Mouse (Mus musculus): ENCODE results near the gene Rad51b.
A peak's percentile ranks its signal among the peaks of the same experiment; 100 is the strongest.

The Rad51b gene

DNA sequence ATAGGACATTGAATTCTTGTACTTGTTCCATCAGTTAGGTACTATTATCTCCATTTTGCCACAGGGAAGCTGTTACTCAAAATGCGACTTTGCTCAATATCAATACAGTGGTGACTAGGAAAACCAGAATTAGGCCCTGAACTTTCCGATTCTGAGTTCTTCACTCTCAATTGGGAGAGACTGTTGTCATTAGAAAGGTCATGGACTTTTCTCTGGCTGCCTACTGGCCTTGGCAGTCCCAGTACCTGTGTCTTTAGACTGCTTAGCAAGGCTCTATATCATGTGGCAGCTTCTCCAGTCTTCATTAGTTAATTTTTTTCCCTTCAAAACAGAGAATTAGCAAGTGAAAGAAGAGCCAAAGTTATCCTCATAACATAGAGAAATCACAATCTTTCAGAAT lies 288.3 kb downstream of the Rad51b start:
- DNase-seq = no peak

GRCm38 (mm10) chr12:79588831-79589230 lies 291.7 kb downstream of the Rad51b start:
- peak; percentile 70 to 78 for DNase-seq

- DNase-seq = no peak
Observed at GRCm38 (mm10) chr12:79592206-79592605, 295.1 kb downstream of the Rad51b start.

DNA sequence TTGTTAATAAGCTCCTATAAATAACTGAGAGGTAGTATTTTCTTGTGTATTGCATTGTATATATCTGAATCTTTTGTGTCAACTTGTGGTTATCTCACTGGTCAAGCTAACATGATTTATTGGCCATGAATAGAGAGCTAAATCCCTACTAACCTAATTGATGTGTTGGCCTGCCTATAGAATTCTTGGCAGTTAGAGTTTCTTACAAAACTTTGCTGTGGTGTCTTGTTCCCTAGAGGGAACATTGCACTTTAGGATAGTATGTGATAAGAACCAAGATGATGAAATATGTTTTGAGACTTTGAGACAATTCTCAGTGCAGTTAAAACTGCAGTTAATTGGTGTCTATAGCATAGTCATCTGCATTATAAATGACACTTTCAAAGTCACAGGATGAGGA lies 299.8 kb downstream of the Rad51b start:
- DNase-seq = no peak

- no peak for DNase-seq
Observed at GRCm38 (mm10) chr12:79597351-79597750, 300.3 kb downstream of the Rad51b start.

DNA sequence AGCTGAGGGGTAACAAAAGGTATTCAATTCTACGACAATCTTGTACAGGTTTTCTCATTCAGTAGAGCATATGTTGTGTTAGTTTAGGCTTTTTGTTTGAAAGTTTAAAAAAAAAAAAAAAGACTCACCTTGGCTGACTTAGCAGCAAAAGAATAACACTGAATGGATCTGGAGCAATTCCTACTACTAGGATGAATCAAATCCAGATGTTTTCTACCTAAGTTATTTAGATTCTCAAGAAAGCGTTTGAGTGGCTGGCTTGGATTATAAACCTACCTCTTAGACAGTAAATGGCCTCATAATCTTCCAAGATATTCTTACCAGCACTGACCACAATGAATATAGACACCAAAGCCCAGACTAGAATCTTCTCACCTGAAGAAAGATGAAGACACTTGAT lies 300.7 kb downstream of the Rad51b start:
- DNase-seq = no peak

DNA sequence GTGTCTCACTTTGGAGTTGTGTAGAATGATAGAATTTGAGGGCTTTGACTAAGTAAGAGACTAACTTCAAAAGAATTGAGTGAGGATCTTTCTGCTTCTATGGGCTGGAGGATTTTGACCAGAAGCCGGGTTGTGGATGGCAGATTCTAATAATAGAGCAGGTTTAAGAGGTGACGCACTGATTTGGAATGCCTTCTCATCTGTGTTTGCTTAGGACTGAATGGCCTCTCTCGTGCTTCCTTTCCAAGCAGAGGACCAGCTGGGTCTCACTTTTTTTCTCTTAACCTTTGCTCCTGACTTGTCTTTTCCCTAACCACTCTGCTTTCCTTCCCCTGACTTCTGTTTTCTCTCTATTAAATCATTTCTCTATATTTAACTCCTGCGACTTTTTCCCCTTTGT lies 301.4 kb downstream of the Rad51b start:
- peak; percentile 59 to 84 for DNase-seq

GRCm38 (mm10) chr12:79598901-79599300 lies 301.8 kb downstream of the Rad51b start:
- DNase-seq = peak; percentile 60 to 68

GRCm38 (mm10) chr12:79600149-79600769 lies 303.2 kb downstream of the Rad51b start:
- peak; percentile 80 to 85 for DNase-seq

- DNase-seq = peak; percentile 63 to 80
Observed at GRCm38 (mm10) chr12:79602641-79603040, 305.6 kb downstream of the Rad51b start.

GRCm38 (mm10) chr12:79604850-79605249 lies 307.8 kb downstream of the Rad51b start:
- DNase-seq = no peak

DNA sequence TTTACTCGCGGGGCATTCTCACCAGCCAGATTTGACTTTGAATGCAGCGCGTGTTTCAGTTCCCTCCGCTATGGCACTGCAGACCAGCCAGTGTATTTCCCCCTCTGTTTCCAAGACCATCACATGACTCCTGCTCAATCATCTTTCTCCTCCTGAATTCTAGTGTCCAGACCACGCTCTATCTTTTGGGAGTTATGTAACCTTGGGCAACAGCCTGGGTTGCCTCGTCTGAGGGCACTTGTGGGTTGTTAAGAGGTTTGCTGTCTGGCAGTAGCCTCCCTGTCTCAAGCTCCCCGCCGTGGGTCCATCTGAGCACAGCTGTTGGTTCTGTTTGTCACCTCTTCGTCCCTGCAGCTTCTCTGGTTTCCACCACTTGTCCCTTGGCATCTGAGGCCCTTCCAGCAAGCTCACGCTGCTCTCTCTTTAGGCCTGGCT lies 309.1 kb downstream of the Rad51b start:
- peak; percentile 57 to 62 for DNase-seq

DNA sequence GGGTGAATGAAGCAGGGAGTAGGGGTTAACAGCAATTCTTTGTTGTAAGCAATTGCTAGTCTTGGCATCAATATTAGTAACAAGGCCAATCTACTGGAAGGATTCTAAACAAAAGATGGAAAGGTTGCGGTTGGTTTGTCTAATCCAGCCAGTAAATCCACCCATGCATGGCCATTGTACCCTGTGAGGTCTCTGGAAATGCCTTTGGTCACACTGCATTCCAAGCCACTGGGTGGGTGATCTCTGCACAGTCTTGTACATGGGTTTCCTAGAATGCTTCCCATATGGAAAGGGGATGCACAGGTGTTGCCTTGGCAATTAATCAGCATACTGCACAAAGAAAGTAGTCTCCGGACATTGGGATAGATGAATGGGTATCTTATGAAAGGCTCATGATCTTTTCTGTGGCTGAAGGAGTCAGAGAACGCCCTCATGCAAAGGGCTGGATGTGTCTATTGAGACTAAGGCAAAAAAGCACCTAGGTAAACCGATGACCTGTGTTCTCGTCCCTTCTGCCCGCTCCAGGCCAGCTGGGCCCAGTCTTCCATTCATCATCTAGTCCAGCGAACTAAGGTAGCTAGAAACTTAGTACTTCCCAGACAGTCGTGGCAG lies 312.4 kb downstream of the Rad51b start:
- no peak for DNase-seq

GRCm38 (mm10) chr12:79610511-79611103 lies 313.5 kb downstream of the Rad51b start:
- DNase-seq = no peak

GRCm38 (mm10) chr12:79611665-79612064 lies 314.6 kb downstream of the Rad51b start:
- no peak for DNase-seq

DNA sequence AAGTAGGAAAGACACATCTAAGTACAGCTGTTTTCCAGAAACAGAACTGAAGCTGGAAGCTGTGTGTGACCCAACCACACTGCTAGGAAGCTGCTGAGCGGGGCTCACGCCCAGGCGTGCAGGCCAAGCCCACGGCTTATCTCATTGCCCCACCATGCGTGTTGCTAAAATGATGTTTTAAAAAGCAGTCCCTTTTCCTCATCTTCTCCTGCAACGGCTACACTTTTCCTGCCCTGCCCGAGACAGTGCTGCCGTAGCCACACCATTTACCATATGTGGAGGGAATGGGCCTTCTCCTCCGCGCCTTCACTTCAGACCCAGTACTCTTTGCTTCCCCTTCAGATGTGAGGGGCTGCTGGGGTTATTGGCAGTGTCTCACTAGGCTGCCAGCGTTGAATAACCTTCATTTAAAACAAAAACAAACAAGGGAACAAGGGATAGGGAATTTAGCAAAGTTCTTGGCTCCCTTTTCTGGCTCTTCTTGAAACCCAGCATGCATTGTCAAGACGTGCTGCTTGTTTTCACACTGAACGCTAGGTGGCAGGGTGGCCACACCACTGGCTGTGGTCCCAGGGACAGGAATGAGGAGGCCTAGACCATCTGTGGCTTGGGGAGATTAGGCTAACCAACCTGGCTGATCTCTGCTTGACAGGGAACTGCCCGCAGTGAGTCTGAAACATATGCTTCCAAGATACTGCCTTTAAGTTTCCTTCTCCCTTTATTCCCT lies 315.4 kb downstream of the Rad51b start:
- DNase-seq = peak; percentile 86 to 88

GRCm38 (mm10) chr12:79613061-79613788 lies 316.1 kb downstream of the Rad51b start:
- DNase-seq = no peak

DNA sequence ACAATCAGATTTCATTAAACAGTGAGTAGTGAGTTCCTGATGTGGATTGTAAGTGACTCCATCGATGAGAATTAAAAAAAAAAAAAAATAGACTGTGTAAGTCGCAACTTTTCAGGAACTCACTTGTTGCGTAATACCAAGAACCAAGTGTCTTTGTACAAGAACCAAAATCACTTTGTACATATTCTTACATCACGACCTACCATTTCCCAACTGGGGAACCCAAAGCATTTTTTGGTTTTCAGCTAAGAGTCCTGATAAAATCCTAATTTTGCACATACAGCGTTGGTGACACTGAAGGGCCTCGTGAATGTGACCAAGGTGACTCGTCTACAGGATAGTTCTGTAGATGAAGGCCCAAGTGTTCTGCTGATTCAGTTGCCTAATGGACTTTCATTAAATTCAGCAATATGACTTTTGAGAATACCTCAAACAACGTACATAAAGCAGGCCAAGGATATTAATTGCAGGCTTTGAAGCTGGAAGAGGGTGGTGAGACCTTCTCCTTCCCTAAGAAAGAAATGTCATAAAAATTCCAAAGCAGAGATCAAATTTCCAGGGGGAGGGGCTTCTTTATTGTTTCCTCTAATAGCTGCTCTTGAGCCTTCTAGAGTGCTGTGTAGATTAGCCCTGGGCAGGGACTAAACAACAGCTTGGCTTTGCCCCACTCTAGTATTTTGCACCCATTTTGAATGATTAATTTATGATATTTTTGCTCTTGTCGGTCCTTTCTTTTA lies 316.9 kb downstream of the Rad51b start:
- peak in 1 of 2 experiments; percentile 47 for DNase-seq

DNA sequence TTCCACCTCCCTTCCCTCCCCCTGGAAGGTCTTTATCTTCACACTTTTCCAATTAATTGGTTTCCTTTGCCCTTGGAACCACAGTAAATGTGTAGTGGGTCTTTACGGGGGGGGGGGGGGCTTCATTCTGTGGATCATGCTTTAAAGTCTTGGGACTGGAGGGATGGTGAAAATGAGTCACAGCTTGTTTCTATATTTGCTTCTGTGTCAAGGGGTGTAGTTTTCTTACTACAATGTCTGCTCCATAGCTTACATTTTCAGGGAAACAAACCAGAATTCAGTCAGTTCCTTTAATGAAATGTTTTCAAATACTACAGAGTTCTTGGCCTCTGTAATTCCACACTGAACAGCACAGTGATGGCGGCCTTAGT lies 317.5 kb downstream of the Rad51b start:
- no peak for DNase-seq

GRCm38 (mm10) chr12:79615717-79616316 lies 318.7 kb downstream of the Rad51b start:
- peak; percentile 32 to 34 for DNase-seq

DNA sequence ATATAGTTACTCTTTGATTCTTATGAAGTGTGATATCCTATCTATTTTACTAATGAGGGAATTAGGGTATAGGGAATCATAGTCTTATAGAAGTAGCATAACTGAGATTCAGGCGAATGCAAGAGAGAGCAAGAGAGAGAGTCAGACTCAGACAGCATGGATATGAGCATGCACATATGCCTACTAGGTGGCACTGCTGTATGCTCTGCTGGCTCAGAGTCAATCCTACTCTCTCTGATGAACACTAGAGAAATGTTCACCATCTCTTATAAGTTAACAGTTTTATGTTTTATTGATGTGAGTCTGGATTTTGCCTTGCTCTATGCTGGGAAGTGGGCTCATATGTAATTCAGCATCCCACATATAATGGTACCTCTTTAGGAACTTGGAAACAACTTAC lies 321.9 kb downstream of the Rad51b start:
- no peak for DNase-seq

- DNase-seq = no peak
Observed at GRCm38 (mm10) chr12:79620693-79621092, 323.6 kb downstream of the Rad51b start.
